Mouse (Mus musculus) MEL-GATA-1-ER (cell line): ENCODE measurements around the gene Hs3st3a1.
A peak's percentile ranks its signal among the peaks of the same experiment; 100 is the strongest.

ENCODE experiments used
- DNase-seq: peaks from one replicate; pipeline ENCODE4 v3.0.0-alpha.2; 2012; ENCODE audit warnings: low read depth; ENCODE audit errors: extremely low read depth

Hs3st3a1 gene

GRCm38 (mm10) chr11:64489587-64490433 is 54.7 kb downstream of the Hs3st3a1 start:
- DNase-seq = no peak

- no peak for DNase-seq
Observed at GRCm38 (mm10) chr11:64494448-64494847, 59.3 kb downstream of the Hs3st3a1 start.

GRCm38 (mm10) chr11:64495935-64496334 is 60.8 kb downstream of the Hs3st3a1 start:
- DNase-seq = no peak

DNA sequence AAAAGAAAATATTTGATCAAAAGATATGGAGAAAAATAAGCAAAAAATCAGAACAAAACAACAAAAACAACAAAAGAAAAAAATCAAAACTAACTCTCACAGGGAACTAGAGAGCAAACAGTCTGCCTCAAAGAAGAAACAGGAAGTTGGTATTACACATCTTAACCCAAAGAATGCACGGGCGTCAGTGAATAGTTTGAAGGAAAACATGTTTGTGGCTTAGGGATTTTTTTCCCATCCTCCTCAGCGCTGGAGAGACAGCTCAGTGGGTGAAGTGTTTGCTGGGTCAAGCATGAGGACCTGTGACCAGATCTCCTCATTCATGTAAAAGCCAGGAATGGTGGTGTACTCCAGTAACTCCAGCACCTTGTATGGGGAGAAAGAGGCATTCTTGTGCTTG is 61.5 kb downstream of the Hs3st3a1 start:
- no peak for DNase-seq

- no peak for DNase-seq
Observed at GRCm38 (mm10) chr11:64500536-64501112, 65.5 kb downstream of the Hs3st3a1 start.

DNA sequence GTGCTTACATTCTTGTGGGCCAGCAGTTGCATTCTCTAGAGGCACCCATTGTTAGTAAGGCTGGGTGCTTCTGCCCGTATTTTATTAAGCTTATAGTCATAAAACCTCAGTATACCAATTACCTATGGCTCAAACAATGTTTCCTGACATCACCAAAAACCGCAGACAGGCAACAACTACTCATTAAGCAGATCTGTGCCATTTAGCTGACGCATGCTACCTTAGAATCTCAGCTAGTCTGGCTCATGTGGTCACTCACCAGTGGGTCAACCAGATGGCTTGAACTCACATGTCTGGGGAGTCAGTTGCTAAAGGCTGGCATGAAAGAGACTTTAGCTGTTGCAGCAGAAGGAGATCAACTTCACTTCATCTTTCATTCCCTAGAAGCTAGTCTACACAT is 67.9 kb downstream of the Hs3st3a1 start:
- DNase-seq = no peak

- no peak for DNase-seq
Observed at GRCm38 (mm10) chr11:64505924-64506323, 70.8 kb downstream of the Hs3st3a1 start.

DNA sequence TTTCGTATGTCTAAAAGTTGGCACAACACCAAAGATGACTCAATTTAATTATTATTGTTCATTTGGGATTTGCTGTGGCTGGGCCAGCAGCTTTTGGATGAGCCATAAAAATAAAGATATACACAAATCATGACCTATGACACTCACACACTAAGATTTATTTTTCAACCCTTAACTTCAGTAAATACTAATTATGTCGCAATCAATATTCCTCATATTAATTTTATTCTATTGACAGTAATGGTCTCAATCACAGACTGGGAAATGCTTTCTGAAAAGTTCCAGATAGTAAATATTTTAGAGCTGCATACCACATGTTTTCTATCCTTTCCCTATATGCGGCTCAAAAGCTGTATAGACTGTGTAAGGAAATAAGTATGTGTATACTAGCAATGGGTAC is 71.9 kb downstream of the Hs3st3a1 start:
- no peak for DNase-seq

GRCm38 (mm10) chr11:64509106-64509505 is 74.0 kb downstream of the Hs3st3a1 start:
- DNase-seq = peak; percentile 66

GRCm38 (mm10) chr11:64512301-64512700 is 77.2 kb downstream of the Hs3st3a1 start:
- no peak for DNase-seq

- no peak for DNase-seq
Observed at GRCm38 (mm10) chr11:64513419-64513818, 78.3 kb downstream of the Hs3st3a1 start.

GRCm38 (mm10) chr11:64516712-64517589 is 81.8 kb downstream of the Hs3st3a1 start:
- no peak for DNase-seq

DNA sequence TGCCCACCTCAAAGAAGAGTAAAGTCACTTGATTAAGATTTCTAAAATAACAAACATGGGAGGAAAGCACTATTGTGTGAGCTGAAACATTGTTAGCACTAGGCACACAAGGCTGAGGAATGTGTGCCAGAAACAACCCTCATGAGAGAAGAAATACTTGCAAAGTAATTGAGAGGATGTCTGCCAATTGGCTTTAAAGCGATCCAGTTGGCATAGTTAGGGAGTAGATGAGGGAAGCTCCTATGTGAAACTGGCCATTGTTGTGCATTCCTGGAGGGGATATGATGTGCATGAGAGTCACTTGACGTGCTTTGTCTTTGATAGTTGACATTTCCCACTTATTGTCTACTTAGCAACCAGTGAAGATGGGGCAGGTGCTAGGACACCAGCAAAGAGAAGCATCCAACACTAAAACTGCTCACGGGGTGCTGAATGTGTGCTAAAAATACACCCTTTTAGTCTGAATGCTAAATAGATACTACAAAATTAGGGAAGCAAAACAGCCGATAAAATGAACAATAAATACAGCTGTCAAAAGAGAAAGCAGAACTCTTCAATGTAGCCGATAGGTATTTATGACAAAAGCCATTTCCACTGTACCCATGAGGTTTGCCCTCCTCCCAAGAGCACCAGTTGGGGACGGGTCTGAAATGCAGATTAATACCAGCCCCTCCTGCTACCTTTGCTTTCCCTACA is 83.2 kb downstream of the Hs3st3a1 start:
- DNase-seq = no peak

GRCm38 (mm10) chr11:64523993-64524570 is 89.0 kb downstream of the Hs3st3a1 start:
- DNase-seq = no peak

DNA sequence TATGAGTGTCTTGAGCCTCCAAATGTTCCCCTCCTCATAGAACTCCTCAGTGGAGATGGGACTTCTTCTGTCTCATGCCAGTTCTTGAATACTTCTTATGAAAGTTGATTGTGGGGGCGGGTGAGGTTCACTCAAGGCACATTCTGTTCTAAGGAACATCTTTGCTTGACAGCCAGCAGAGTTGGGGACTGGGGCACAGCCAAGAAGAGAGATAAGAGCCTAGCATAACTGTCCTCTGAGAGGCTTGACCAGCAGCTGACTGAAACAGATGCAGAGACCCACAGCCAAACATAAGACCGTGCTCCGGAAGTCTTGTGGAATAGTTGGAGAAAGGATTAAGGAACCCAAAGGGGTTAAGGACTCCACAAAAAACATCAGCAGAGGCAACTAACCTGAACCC is 102.1 kb downstream of the Hs3st3a1 start:
- DNase-seq = no peak

DNA sequence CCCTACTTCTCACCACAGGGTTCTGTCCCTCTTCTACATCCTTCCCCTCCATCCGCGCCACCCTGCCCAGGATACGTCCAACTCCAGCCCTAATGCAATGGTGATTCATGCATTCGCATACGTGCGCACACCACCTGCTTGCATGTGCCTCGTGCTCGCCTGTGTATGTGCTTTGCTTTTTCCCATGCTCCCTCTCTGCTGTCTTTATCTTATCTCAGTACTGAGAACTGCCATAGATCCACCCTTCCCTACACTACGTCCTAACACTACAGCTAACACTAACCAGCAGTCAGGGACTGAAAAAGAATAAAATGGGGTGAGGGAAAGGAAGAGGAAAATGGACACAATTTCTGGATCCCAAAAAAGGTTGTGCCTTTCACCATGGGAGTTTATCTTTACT is 106.7 kb downstream of the Hs3st3a1 start:
- DNase-seq = no peak

GRCm38 (mm10) chr11:64542335-64542734 is 107.2 kb downstream of the Hs3st3a1 start:
- DNase-seq = no peak

- DNase-seq = no peak
Observed at GRCm38 (mm10) chr11:64543181-64543641, 108.1 kb downstream of the Hs3st3a1 start.

DNA sequence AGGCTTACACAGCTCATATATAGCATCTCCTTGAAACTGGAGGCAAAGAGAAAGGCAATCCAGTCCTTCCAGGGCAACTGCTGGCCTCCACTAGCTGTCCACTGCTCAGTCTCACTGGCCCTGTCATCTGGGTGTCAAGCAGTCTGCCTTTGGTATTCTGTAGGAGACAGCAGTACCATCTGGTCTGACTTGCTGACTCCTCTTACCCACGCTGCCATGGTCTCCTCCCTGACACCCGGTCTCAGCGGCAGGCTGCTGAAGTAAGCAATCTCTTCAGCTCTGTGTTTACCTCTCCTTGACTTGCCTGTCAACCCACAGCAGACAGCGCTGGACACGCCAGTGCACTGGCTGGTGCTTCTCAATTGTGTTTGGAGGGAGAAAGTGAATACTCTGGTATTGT is 109.1 kb downstream of the Hs3st3a1 start:
- no peak for DNase-seq

GRCm38 (mm10) chr11:64549380-64549779 is 114.2 kb downstream of the Hs3st3a1 start:
- DNase-seq = no peak

GRCm38 (mm10) chr11:64549955-64550354 is 114.8 kb downstream of the Hs3st3a1 start:
- no peak for DNase-seq
